Mouse (Mus musculus): ENCODE measurements around the gene Copg2.

The Copg2 gene

DNA sequence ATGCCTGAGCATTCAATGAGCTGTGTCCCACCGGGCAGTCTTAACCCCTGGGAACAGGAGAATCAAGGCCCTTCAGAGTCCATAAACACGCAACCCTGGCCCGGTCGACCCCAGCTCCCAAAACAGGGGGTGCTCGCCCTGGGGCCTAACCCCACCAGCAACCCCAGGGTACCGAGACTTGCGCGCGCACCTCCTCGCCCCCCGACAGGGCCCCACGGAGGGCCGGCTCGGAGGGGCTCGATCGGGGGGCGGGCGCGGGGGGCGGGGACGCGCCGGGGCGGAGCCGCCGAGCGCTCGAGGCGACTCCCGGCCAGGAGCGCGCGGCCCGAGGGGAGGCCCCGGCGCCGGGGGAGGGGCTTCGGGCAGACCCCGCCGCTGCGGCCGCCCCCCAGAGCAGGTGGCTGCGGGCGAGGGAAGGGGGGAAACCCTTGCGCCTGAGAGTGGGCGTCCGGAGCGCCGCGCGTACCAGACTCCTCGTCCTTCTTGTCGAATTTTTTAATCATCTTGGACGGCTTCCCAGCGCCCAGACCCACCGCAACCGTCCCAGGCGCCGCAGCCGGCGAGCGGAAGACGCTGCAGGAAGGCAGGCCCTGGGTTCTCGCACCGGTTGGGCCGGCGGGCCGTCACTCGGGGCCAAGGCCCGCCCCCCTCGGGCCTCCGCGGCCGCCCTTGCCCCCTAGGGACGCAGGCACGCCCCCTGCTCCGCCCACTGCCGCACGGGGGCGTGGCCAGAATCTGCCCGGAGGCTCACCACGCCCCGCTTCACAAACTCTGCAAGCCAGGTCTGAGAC lies at the start of gene Copg2:
Gene Copg2 (minus strand): TSS at position 600 of the 791 bp plus-strand sequence.
- DNase-seq (ENCODE audit: low spot score): peak; percentile 91

GRCm38 (mm10) chr6:30939264-30939663 lies 42.7 kb upstream of the Copg2 start:
- DNase-seq (ENCODE audit: low spot score): peak; percentile 14

DNA sequence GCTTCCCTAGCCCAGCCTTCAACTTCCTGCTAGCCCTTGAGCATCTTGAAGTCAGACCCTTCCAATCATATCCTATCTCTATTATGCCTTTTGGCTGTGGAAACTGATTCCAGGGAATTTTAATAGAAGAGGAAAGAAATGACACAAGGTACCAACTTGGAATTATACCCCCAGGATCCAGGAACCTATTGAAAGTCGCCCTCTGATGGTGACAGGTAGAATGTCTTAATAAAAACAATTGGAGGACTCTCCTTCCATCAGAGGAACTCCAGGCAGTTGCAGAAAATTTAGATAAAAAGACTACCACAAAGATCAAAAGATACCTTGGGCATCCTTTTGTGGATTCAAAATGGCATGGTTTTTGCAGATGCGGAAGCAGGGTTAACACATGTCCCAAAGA lies 26.2 kb upstream of the Copg2 start:
- DNase-seq (ENCODE audit: low spot score): peak; percentile 59

DNA sequence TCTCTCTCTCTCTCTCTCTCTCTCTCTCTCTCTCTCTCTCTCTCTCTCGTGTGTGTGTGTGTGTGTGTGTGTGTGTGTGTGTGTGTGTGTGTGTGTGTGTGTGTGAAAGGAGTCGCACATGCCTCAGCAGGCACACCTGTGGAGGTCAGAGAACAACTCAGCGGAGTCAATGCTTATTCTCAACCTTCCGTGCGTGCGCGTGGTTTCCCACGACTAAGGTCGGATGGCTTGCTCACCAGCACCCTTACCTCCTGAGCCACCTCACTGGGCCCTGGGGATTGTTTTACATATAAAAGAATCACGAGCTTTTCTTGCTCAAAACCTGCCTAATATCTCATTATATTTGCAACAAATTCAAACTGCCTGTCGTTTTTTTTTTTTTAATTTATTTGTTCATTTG lies 25.2 kb upstream of the Copg2 start:
- DNase-seq (ENCODE audit: low spot score): no peak

- peak; percentile 19 for DNase-seq (ENCODE audit: low spot score)
These were observed 24.5 kb upstream of the Copg2 start for GRCm38 (mm10) chr6:30920834-30921675.

DNA sequence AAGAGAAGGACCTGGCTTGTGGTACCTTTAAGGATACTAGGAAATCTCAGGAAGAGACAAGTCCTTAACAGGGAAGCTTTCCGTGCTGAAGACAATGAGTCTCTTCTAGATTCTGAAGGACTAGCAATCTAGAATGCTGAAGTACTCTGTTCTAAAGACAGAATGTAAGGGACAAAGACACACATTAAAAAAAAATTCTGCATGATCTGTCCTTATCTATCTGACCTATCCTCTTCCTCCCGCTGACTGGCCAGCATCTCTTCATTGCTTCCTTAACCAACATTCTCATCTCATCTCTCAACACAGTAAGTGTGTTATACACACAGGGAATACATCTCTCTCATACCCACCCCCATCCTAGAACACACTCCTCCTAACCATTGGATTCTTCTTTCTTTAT lies 18.9 kb upstream of the Copg2 start, which contains the start of gene Tsga13:
Gene Tsga13 (minus strand): TSS at position 101 of the 400 bp plus-strand sequence.
- no peak for DNase-seq (ENCODE audit: low spot score)

DNA sequence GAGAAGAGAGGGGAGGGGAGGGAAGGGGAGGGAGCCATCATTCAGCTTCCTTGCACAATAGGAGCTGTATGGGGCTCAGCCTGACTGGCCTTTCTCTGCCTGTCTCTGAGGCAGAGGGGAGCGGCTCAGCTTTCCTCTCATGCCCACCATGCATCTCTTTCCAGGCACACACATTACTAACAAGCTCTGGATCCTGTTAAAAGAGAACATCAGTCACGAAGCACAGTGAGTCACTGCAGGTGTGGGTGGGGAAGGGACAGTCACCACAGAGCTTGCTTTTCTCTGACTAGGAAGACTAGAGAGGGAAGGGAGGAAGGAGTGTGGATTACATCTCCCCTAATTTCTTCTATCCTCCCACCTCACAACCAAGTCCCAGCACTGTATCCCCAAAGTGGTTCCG lies 11.4 kb upstream of the Copg2 start:
- DNase-seq (ENCODE audit: low spot score): peak; percentile 11

- DNase-seq (ENCODE audit: low spot score): no peak
These were observed 8.3 kb upstream of the Copg2 start for GRCm38 (mm10) chr6:30904911-30905310.

GRCm38 (mm10) chr6:30904033-30904432 lies 7.4 kb upstream of the Copg2 start:
- no peak for DNase-seq (ENCODE audit: low spot score)

DNA sequence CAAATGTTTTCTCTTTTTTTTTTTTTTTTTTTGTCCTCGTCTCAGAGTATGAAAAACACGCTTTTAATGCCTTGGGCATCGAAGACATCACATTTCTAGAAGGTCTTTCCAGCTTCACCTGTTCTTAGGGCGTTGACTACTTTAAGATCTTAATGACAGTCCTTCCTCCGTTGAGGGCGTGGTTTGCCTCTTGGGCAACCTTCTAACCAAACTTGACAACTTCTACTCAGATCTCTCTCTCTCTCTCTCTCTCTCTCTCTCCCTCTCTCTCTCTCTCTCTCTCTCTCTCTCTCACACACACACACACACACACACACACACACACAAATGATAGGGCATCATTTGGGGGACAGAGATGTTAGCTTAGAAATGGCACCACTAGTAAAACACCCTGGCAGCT lies 926 bp upstream of the Copg2 start:
- DNase-seq (ENCODE audit: low spot score): no peak

DNA sequence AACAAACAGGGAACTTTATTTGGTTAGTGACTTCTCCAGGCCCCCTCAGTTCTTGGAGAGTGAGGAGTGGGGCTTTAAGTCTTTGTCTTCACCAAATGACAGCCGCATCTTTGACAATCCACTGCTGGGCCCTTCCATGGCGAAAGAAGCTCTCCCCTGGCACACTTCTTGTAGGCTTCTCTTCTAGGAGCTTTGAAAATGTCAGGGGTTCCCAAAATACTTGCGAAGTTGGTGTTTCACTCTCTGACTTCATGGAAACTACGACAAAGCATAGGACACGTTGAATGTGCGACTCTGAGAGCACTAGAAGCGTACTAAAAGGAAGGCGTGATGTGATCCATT lies 363 bp upstream of the Copg2 start:
- peak; percentile 4 for DNase-seq (ENCODE audit: low spot score)

- DNase-seq (ENCODE audit: low spot score): peak; percentile 8
These were observed 787 bp downstream of the Copg2 start for GRCm38 (mm10) chr6:30895819-30896194.

- peak; percentile 12 for DNase-seq (ENCODE audit: low spot score)
These were observed 3.5 kb downstream of the Copg2 start for GRCm38 (mm10) chr6:30893081-30893480.

DNA sequence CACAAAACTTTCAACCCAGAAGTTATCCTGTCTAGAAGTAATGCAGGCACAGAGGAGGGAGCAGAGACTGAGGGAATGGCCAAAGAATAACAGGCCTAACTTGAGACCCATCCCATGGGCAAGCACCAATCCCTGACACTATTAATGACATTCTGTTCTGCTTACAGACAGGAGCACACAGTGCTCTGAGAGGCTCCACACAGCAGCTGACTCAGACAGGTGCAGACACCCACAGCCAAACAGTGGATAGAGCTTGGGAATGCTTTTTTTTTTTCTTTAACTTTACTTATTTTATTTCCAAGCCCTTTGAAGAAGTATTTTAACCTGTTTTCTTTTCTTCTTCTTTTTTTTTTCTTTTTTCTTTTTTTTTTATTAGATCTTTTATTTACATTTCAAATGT lies 4.8 kb downstream of the Copg2 start:
- no peak for DNase-seq (ENCODE audit: low spot score)

DNA sequence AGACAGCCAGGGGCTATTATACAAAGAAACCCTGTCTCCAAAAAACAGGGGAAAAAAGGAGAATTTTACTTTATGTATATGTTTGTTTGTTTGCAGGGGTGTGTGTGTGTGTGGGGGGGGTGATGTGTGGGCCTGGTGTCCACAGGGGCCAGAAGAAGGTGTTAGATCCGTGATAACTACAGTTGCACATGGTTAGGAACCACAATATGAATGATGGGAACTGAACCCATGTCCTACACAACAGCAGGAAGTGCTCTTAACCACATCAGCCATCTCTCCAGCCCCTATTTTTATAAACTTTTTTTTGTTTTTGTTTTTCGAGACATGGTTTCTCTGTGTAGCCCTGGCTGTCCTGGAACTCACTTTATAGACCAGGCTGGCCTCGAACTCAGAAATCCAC lies 11.7 kb downstream of the Copg2 start:
- no peak for DNase-seq (ENCODE audit: low spot score)

DNA sequence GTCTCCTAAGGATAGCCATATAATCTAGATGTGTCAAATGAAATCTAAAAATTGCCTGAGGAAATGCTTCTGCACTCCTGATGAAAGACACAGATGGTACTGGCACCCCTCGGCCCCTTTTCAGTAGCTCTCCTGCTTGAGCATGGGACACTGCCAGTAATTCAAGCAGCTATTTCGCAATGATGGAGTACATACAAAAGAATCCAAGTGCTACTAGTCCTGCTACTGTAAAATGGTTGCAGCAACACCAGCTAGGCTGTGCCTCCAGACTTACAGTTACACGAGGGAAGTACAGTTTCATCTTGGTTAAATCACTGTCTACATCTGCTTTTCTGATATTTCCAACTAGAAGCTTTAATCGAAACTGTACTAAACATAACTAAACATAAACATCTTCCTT lies 13.1 kb downstream of the Copg2 start:
- DNase-seq (ENCODE audit: low spot score): no peak

GRCm38 (mm10) chr6:30876661-30877060 lies 19.9 kb downstream of the Copg2 start:
- no peak for DNase-seq (ENCODE audit: low spot score)

DNA sequence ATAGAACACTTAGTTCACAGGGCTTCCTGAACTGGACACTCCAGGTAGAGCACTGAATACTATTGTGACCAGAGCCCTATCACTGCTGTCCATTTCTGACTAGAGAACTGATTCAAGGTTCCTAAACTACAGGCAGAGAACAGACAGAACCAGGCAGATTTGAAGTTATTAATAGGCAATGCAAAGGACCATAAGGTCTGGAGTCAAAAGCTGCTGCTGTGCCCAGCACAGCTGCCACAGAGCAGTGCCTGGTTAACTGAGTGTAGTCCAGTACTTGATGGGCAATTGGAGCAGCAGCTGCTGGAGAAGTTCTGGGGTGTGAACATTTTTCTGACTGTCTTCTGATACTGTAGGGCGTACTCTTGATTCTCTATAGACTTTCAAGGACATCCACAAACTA lies 30.1 kb downstream of the Copg2 start:
- DNase-seq (ENCODE audit: low spot score): no peak

- DNase-seq (ENCODE audit: low spot score): no peak
These were observed 31.4 kb downstream of the Copg2 start for GRCm38 (mm10) chr6:30865031-30865678.

- DNase-seq (ENCODE audit: low spot score): no peak
These were observed 40.6 kb downstream of the Copg2 start for GRCm38 (mm10) chr6:30855956-30856355.

- no peak for DNase-seq (ENCODE audit: low spot score)
These were observed 41.4 kb downstream of the Copg2 start for GRCm38 (mm10) chr6:30855205-30855604.

- DNase-seq (ENCODE audit: low spot score): no peak
These were observed 46.8 kb downstream of the Copg2 start for GRCm38 (mm10) chr6:30849818-30850217.

DNA sequence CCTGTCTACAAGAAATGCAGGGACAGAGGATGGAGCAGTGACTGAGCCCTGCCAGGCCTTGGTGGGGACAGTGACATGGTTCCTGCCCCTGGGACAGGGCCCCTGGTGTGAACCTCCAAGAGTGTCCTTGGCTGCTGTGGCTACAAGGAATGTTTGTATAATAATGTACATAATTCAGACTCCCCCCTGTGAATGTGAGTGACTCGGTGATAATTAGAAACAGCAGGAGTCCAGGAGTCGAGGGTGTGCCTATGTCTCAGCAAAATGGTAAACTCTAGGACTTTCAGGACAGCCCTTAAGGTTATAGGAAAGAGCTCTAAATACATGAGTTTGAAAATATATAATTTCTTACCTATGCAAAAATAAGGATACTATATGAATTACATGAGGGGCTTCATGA lies 64.4 kb downstream of the Copg2 start:
- DNase-seq (ENCODE audit: low spot score): no peak
